Mouse (Mus musculus): ENCODE results near the gene Vmn1r122. TPM values are rescaled to one million over a fixed set of nuclear protein-coding genes. Genes with fewer than 3 reads are reported as not detected.

Gene Vmn1r122
- not detected in 2 replicates for polyA plus RNA-seq (2015; fragmentation: Nextera tagmentation; extraction: Ambion mirVana)

DNA sequence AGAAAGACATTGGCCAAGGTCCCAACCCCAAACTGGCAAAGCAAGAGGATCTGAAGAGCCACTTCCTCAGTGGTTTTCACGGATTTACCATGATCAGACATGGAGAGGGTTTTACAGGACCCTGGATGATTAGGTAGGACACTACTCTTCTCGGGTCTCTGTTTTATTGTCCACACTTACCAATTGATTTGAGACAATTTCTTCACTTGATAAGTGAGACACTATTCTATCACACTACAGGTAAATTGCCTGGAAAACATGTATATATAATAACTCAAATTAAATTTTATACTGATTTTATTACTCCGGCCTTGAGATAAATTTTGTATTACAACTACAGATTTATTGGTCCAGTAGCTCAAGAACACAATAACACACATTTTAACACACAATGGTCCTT lies at the start of gene Vmn1r122:
TSS of gene Vmn1r122 (minus strand) at position 101 of the 400 bp plus-strand sequence.

DNA sequence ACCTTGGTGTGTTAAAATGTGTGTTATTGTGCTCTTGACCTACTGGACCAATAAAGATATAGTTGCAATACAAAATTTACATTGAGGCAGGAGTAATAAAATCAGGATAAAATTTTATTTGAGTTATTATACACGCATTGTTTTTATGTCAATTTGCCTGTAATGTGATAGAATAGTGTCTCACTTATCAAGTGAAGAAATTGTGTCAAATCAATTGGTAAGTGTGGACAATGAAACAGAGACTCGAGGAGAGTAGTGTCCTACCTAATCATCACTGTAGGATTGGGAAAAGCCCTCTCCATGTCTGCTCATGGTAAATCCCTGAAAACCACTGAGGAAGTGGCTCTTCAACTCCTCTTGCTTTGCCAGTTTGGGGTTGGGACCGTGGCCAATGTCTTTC lies 28.0 kb upstream of the Vmn1r122 start, which contains the start of gene Vmn1r123:
TSS of gene Vmn1r123 (plus strand) at position 301 of the 400 bp plus-strand sequence.

GRCm38 (mm10) chr7:21098413-21098812 lies 35.5 kb downstream of the Vmn1r122 start, which contains the start of gene Vmn1r121:
Vmn1r121 (minus strand) TSS chr7:21098513.

Other genes with a start within 250 kb of the Vmn1r122 start
- not detected in 2 replicates for gene Vmn1r118, start 221.8 kb downstream of the Vmn1r122 start, polyA plus RNA-seq (2015; fragmentation: Nextera tagmentation; extraction: Ambion mirVana)
- not detected in 2 replicates for gene Vmn1r119, start 121.7 kb downstream of the Vmn1r122 start, polyA plus RNA-seq (2015; fragmentation: Nextera tagmentation; extraction: Ambion mirVana)
- not detected in 2 replicates for gene Vmn1r120, start 80.3 kb downstream of the Vmn1r122 start, polyA plus RNA-seq (2015; fragmentation: Nextera tagmentation; extraction: Ambion mirVana)
- gene Vmn1r121, start 35.6 kb downstream of the Vmn1r122 start, polyA plus RNA-seq (2015; fragmentation: Nextera tagmentation; extraction: Ambion mirVana), result not detected in 2 replicates
- gene Vmn1r123, start 28.1 kb upstream of the Vmn1r122 start, polyA plus RNA-seq (2015; fragmentation: Nextera tagmentation; extraction: Ambion mirVana), result not detected in 2 replicates
- gene Gm5157, start 56.3 kb upstream of the Vmn1r122 start, polyA plus RNA-seq (2015; fragmentation: Nextera tagmentation; extraction: Ambion mirVana), result not detected in 2 replicates
- not detected in 2 replicates for gene Vmn1r124, start 126.5 kb upstream of the Vmn1r122 start, polyA plus RNA-seq (2015; fragmentation: Nextera tagmentation; extraction: Ambion mirVana)
- not detected in 2 replicates for gene Vmn1r125, start 138.1 kb upstream of the Vmn1r122 start, polyA plus RNA-seq (2015; fragmentation: Nextera tagmentation; extraction: Ambion mirVana)
- not detected in 2 replicates for gene Vmn1r126, start 167.3 kb upstream of the Vmn1r122 start, polyA plus RNA-seq (2015; fragmentation: Nextera tagmentation; extraction: Ambion mirVana)
- not detected in 2 replicates for gene Vmn1r127, start 185.7 kb upstream of the Vmn1r122 start, polyA plus RNA-seq (2015; fragmentation: Nextera tagmentation; extraction: Ambion mirVana)
- gene Vmn1r128, start 215.2 kb upstream of the Vmn1r122 start, polyA plus RNA-seq (2015; fragmentation: Nextera tagmentation; extraction: Ambion mirVana), result not detected in 2 replicates
- gene Vmn1r129, start 227.2 kb upstream of the Vmn1r122 start, polyA plus RNA-seq (2015; fragmentation: Nextera tagmentation; extraction: Ambion mirVana), result not detected in 2 replicates